In the genomic region with DNA sequence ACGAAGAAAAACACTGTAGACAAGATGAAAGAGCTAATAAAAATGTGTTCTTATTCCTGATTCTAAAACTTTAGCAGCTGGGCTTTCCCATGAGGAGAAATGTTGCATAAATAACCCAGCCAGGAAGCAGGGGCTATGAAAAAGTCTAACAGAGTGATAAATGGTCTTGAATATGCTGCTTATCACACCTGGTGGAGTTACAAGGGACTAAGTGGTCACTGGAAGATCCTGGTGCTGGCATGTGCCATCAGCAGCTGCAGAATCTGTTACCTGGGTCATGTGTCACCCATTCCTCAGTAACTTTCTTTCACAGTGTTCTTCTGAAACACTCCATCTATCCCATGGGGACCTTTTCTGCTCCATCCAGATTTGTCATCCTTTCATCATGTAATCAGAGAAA, we compare ENCODE assay signal across 30 mouse cellular contexts. TPM values are rescaled to one million over a fixed set of nuclear protein-coding genes. Genes with fewer than 3 reads are reported as not detected.
DNase-seq lines count a peak whose midpoint lies in the region; ATAC-seq and TF ChIP-seq lines count a peak whose summit lies in the region.
"Had no signal": no experiment of that assay in that cellular context is flagged by ENCODE, and none has a peak within 500 bp of the region (broad histone marks: within the 10 kb centered on the region; RNA-seq: fewer than 3 reads in every experiment).

No protein-coding gene starts in this region.

- peak; percentile 66 for ATAC-seq in kidney, embryonic 14.5 days (ENCODE audit: low FRiP score, low TSS enrichment)
- ATAC-seq in kidney, embryonic 16.5 days (ENCODE audit: low FRiP score, low TSS enrichment): no peak
- ATAC-seq: activated CD4-positive, CD25-positive, alpha-beta regulatory T cell, adult 4 months; CD4-positive, CD25-positive, alpha-beta regulatory T cell, adult 4 months; forebrain, embryonic 14.5 days; Patski had no signal

- no peaks in the 10 kb centered on the region for H3K79me2 ChIP-seq in myocyte (ENCODE audit: control insufficient read depth, insufficient read depth)

- H3K27ac ChIP-seq in kidney, embryonic 14.5 days (ENCODE audit: low read depth, low read length): no peak overlapping the region
- H3K27ac ChIP-seq in kidney, embryonic 16.5 days (ENCODE audit: low read length): peak overlapping the region; percentile 58; the same call in 1 of the 2 replicates
- peak overlapping the region; percentile 46 for H3K27ac ChIP-seq in layer of hippocampus, adult 2 months
- H3K27ac ChIP-seq: embryonic facial prominence, embryonic 13.5 days; embryonic facial prominence, embryonic 15.5 days; forebrain, embryonic 10.5 days; forebrain, embryonic 12.5 days had no signal

- H3K9ac ChIP-seq in kidney, embryonic 14.5 days (ENCODE audit: low read depth, low read length): no peak overlapping the region
- no peak overlapping the region for H3K9ac ChIP-seq in kidney, embryonic 16.5 days (replicated peaks; ENCODE audit: low read length)
- H3K9ac ChIP-seq: embryonic facial prominence, embryonic 13.5 days; embryonic facial prominence, embryonic 15.5 days; forebrain, embryonic 12.5 days had no signal

- no peak overlapping the region for H3K4me2 ChIP-seq in kidney, embryonic 14.5 days (replicated peaks; ENCODE audit: low read depth, low read length)
- no peak overlapping the region for H3K4me2 ChIP-seq in kidney, embryonic 16.5 days (replicated peaks; ENCODE audit: low read depth, low read length)
- H3K4me2 ChIP-seq in myocyte (ENCODE audit: low read depth): no peak overlapping the region
- H3K4me2 ChIP-seq: embryonic facial prominence, embryonic 13.5 days; embryonic facial prominence, embryonic 15.5 days; forebrain, embryonic 12.5 days had no signal

- no peaks in the 10 kb centered on the region for H3K9me3 ChIP-seq in kidney, embryonic 14.5 days (ENCODE audit: control insufficient read depth, low read length)
- no peaks in the 10 kb centered on the region for H3K9me3 ChIP-seq in kidney, embryonic 16.5 days (ENCODE audit: low read length)
- H3K9me3 ChIP-seq: embryonic facial prominence, embryonic 13.5 days; embryonic facial prominence, embryonic 15.5 days; forebrain, embryonic 10.5 days; forebrain, embryonic 12.5 days; G1E had no signal

- H3ac ChIP-seq in myocyte (ENCODE audit: control insufficient read depth, insufficient read length): no peak overlapping the region

- H3K4me1 ChIP-seq in kidney, embryonic 14.5 days (ENCODE audit: control insufficient read depth, insufficient read depth, low read length): peaks cover 9% of the 10 kb centered on the region; the same call in 1 of the 2 replicates
- H3K4me1 ChIP-seq in kidney, embryonic 16.5 days (ENCODE audit: insufficient read depth, low read length): peaks cover 5% of the 10 kb centered on the region; the same call in 1 of the 2 replicates
- H3K4me1 ChIP-seq: embryonic facial prominence, embryonic 15.5 days; forebrain, embryonic 10.5 days; forebrain, embryonic 12.5 days had no signal

- 46% methylated on average over 1 of the region's 1 CpGs for whole genome bisulfite sequencing in kidney, embryonic 14.5 days
- 27% methylated on average over 1 of the region's 1 CpGs for WGBS in kidney, embryonic 16.5 days

- no peak for DNase-seq in kidney, postnatal 14 days
- no peak for DNase-seq in kidney, postnatal 36 days
- DNase-seq in layer of hippocampus, adult 2 months (ENCODE audit: low spot score in 2 of 2): no peak
- DNase-seq in layer of hippocampus, postnatal 10 days (ENCODE audit: low spot score in 2 of 2): no peak
- no peak for DNase-seq in adrenal gland, adult 18-20 months (ENCODE audit: low spot score in 2 of 2)
- DNase-seq: adrenal gland, adult 2 months; adrenal gland, postnatal 10 days; adrenal gland, postnatal 25 days; B cell, adult 2 months; cerebellum, adult 11 months; cerebellum, adult 18-20 months; cerebellum, adult 8-10 months; cerebellum, adult 9-11 months; cerebellum, postnatal 14 days; cerebellum, postnatal 36 days; embryo, embryonic 11 days had no signal

- TF ChIP-seq POLR2A in myocyte (IDR thresholded peaks at IDR 0.05; ENCODE audit: insufficient read length, low read depth): no peak

- H3K4me3 ChIP-seq in kidney, embryonic 14.5 days (ENCODE audit: low read length): no peak overlapping the region
- H3K4me3 ChIP-seq in kidney, embryonic 16.5 days (ENCODE audit: low read length): no peak overlapping the region
- no peak overlapping the region for H3K4me3 ChIP-seq in layer of hippocampus, adult 2 months
- no peak overlapping the region for H3K4me3 ChIP-seq in myocyte
- H3K4me3 ChIP-seq: embryonic facial prominence, embryonic 13.5 days; embryonic facial prominence, embryonic 15.5 days; erythroblast, embryonic 14.5 days; forebrain, embryonic 10.5 days; forebrain, embryonic 12.5 days had no signal

- no peaks in the 10 kb centered on the region for H3K36me3 ChIP-seq in kidney, embryonic 14.5 days (ENCODE audit: control insufficient read depth, insufficient read depth, low read length)
- H3K36me3 ChIP-seq in kidney, embryonic 16.5 days (ENCODE audit: insufficient read depth, low read length): no peaks in the 10 kb centered on the region
- peaks cover 11% of the 10 kb centered on the region for H3K36me3 ChIP-seq in myocyte (ENCODE audit: control insufficient read depth, insufficient read depth)
- H3K36me3 ChIP-seq: embryonic facial prominence, embryonic 15.5 days had no signal

- H3K27me3 ChIP-seq in kidney, embryonic 14.5 days (ENCODE audit: control insufficient read depth, insufficient read depth, low read length): no peaks in the 10 kb centered on the region
- no peaks in the 10 kb centered on the region for H3K27me3 ChIP-seq in kidney, embryonic 16.5 days (ENCODE audit: insufficient read depth, low read length)
- no peaks in the 10 kb centered on the region for H3K27me3 ChIP-seq in myocyte (ENCODE audit: control insufficient read depth, insufficient read depth, insufficient read length)
- H3K27me3 ChIP-seq: CH12.LX; embryonic facial prominence, embryonic 13.5 days; embryonic facial prominence, embryonic 15.5 days; forebrain, embryonic 12.5 days; Patski had no signal

- TF ChIP-seq CTCF in layer of hippocampus, adult 2 months (conservative IDR thresholded peaks at IDR 0.05): no peak

TF ChIP-seq in myocyte, 11 proteins besides CTCF, POLR2A, EP300 and RAD21:
- peak; percentile 64 for TF ChIP-seq POLR2AphosphoS2 (IDR thresholded peaks at IDR 0.05; ENCODE audit: insufficient read length, low read depth)
- TF ChIP-seq MYOG (IDR thresholded peaks at IDR 0.05; ENCODE audit: control insufficient read depth in 1 of 3, insufficient read depth in 1 of 3, insufficient read length in 2 of 3, low read depth in 2 of 3): no peak

RNA-seq across cellular contexts. Expression of gene Xrcc4, which starts 22.3 kb away (rescaled TPM):
- polyA plus RNA-seq in kidney, embryonic 14.5 days (2014; fragmentation: Nextera tagmentation; extraction: Ambion mirVana): 13.3 and 15.0 TPM in 2 replicates
- 14.7 and 15.1 TPM in 2 replicates for polyA plus RNA-seq in kidney, embryonic 16.5 days (2015; fragmentation: Nextera tagmentation; extraction: Ambion mirVana)
- total RNA-seq in layer of hippocampus, adult 2 months (2021): 10 to 100 TPM; 13.2 to 17.1 TPM
- 10 to 100 TPM; 15.0 to 15.7 TPM for total RNA-seq in layer of hippocampus, postnatal 10 days (2021)
- 7.6 TPM for polyA plus RNA-seq in myocyte (2012; fragmentation: generic; extraction: Trizol)
- total RNA-seq in adrenal gland, adult 18-20 months (2021): 10 to 100 TPM; 10.9 to 13.2 TPM

RNA-seq across cellular contexts. Expression of gene Tmem167, which starts 22.8 kb away (rescaled TPM):
- polyA plus RNA-seq in kidney, embryonic 14.5 days (2014; fragmentation: Nextera tagmentation; extraction: Ambion mirVana): 77.0 and 88.9 TPM in 2 replicates
- polyA plus RNA-seq in kidney, embryonic 16.5 days (2015; fragmentation: Nextera tagmentation; extraction: Ambion mirVana): 60.9 and 64.7 TPM in 2 replicates
- total RNA-seq in layer of hippocampus, adult 2 months (2021): 10 to 100 TPM; 22.8 to 23.0 TPM
- total RNA-seq in layer of hippocampus, postnatal 10 days (2021): 10 to 100 TPM; 29.4 to 29.8 TPM
- polyA plus RNA-seq in myocyte (2012; fragmentation: generic; extraction: Trizol): 8.1 TPM
- total RNA-seq in adrenal gland, adult 18-20 months (2021): 10 to 100 TPM; 16.6 to 16.7 TPM
